Comparison of ENCODE assay signal across 15 mouse cellular contexts in genomic region chr19:30371901-30372300, GRCm38 (mm10).
DNase-seq lines count a peak whose midpoint lies in the region; ATAC-seq lines count a peak whose summit lies in the region.
"Had no signal": no experiment of that assay in that cellular context is flagged by ENCODE, and none has a peak within 500 bp of the region (broad histone marks: within the 10 kb centered on the region; RNA-seq: fewer than 3 reads in every experiment).

No protein-coding gene starts in this region.

- peak; percentile 4 for DNase-seq in lung, postnatal 10 days
- DNase-seq in lung, postnatal 36 days, result no peak
- DNase-seq in limb, embryonic 10.5 days (ENCODE audit: low spot score), result no peak
- DNase-seq in gastrocnemius, postnatal 25 days, result no peak
- DNase-seq: adrenal gland, postnatal 10 days; cerebellum, adult 9-10 months; gastrocnemius, postnatal 36 days; kidney, adult 2 months had no signal

- ATAC-seq in intestine, embryonic 15.5 days, result no peak
- no peak for ATAC-seq in intestine, embryonic 16.5 days
- peak; percentile 72; the same call in 1 of the 2 replicates for ATAC-seq in common myeloid progenitor, adult 5-6 weeks (replicated peaks; ENCODE audit: low read depth, poor library complexity, severe bottlenecking)
- ATAC-seq: liver, embryonic 12.5 days; midbrain, embryonic 16.5 days had no signal

- H3K9me3 ChIP-seq in intestine, embryonic 15.5 days, result no peaks in the 10 kb centered on the region
- no peaks in the 10 kb centered on the region for H3K9me3 ChIP-seq in intestine, embryonic 16.5 days (ENCODE audit: control insufficient read depth, low read length)
- H3K9me3 ChIP-seq in limb, embryonic 10.5 days (replicated peaks), result no peaks in the 10 kb centered on the region
- H3K9me3 ChIP-seq: embryonic facial prominence, embryonic 15.5 days; hindbrain, embryonic 13.5 days; liver, embryonic 12.5 days had no signal

- H3K36me3 ChIP-seq in intestine, embryonic 15.5 days, result no peaks in the 10 kb centered on the region
- no peaks in the 10 kb centered on the region for H3K36me3 ChIP-seq in intestine, embryonic 16.5 days (ENCODE audit: control insufficient read depth, insufficient read depth, low read length)
- no peaks in the 10 kb centered on the region for H3K36me3 ChIP-seq in limb, embryonic 10.5 days
- H3K36me3 ChIP-seq: embryonic facial prominence, embryonic 15.5 days; hindbrain, embryonic 13.5 days; liver, embryonic 12.5 days had no signal

- peak overlapping the region; percentile 23; the same call in 1 of the 2 replicates for H3K27ac ChIP-seq in intestine, embryonic 15.5 days
- H3K27ac ChIP-seq in intestine, embryonic 16.5 days (ENCODE audit: low read length), result no peak overlapping the region
- peak overlapping the region; percentile 42; the same call in 1 of the 2 replicates for H3K27ac ChIP-seq in limb, embryonic 10.5 days
- H3K27ac ChIP-seq: embryonic facial prominence, embryonic 15.5 days; hindbrain, embryonic 13.5 days; liver, embryonic 12.5 days had no signal

- H3K27me3 ChIP-seq in intestine, embryonic 15.5 days (replicated peaks), result no peaks in the 10 kb centered on the region
- no peaks in the 10 kb centered on the region for H3K27me3 ChIP-seq in intestine, embryonic 16.5 days (replicated peaks; ENCODE audit: control insufficient read depth, insufficient read depth, low read length)
- H3K27me3 ChIP-seq in limb, embryonic 10.5 days (ENCODE audit: low read depth, poor library complexity, severe bottlenecking), result no peaks in the 10 kb centered on the region
- H3K27me3 ChIP-seq: embryonic facial prominence, embryonic 15.5 days; hindbrain, embryonic 13.5 days; liver, embryonic 12.5 days had no signal

- H3K9ac ChIP-seq in intestine, embryonic 15.5 days, result no peak overlapping the region
- no peak overlapping the region for H3K9ac ChIP-seq in intestine, embryonic 16.5 days (ENCODE audit: low read depth, low read length)
- H3K9ac ChIP-seq: embryonic facial prominence, embryonic 15.5 days; hindbrain, embryonic 13.5 days; liver, embryonic 12.5 days had no signal

- H3K4me1 ChIP-seq in intestine, embryonic 15.5 days (replicated peaks), result no peaks in the 10 kb centered on the region
- H3K4me1 ChIP-seq in intestine, embryonic 16.5 days (ENCODE audit: control insufficient read depth, insufficient read depth, low read length), result 0 out of 2 replicates have a peak, but pooled peaks cover 4% of the 10 kb centered on the region
- peaks cover 8% of the 10 kb centered on the region for H3K4me1 ChIP-seq in limb, embryonic 10.5 days
- H3K4me1 ChIP-seq: embryonic facial prominence, embryonic 15.5 days; hindbrain, embryonic 13.5 days; liver, embryonic 12.5 days had no signal

- H3K4me2 ChIP-seq in intestine, embryonic 15.5 days (replicated peaks), result no peak overlapping the region
- no peak overlapping the region for H3K4me2 ChIP-seq in intestine, embryonic 16.5 days (ENCODE audit: low read depth, low read length)
- H3K4me2 ChIP-seq: embryonic facial prominence, embryonic 15.5 days; hindbrain, embryonic 13.5 days; liver, embryonic 12.5 days had no signal

- no peak overlapping the region for H3K4me3 ChIP-seq in intestine, embryonic 15.5 days (replicated peaks)
- no peak overlapping the region for H3K4me3 ChIP-seq in intestine, embryonic 16.5 days (ENCODE audit: low read length)
- no peak overlapping the region for H3K4me3 ChIP-seq in limb, embryonic 10.5 days
- H3K4me3 ChIP-seq: embryonic facial prominence, embryonic 15.5 days; hindbrain, embryonic 13.5 days; liver, embryonic 12.5 days had no signal

- WGBS in intestine, embryonic 15.5 days, result 30% methylated on average over 5 of the region's 5 CpGs
- WGBS in intestine, embryonic 16.5 days, result 45% methylated on average over 5 of the region's 5 CpGs
- 62% methylated on average over 5 of the region's 5 CpGs for WGBS in limb, embryonic 10.5 days
